Mouse (Mus musculus): Measurements from ENCODE around the gene Aak1.
A peak's percentile ranks its signal among the peaks of the same experiment; 100 is the strongest.

The Aak1 gene

GRCm38 (mm10) chr6:86897520-86897919 is 48.2 kb downstream of the Aak1 start:
- DNase-seq (ENCODE audit: low read depth, low spot score): no peak

- DNase-seq (ENCODE audit: low read depth, low spot score): peak; percentile 56
Observed at GRCm38 (mm10) chr6:86899053-86899452, 49.7 kb downstream of the Aak1 start.

GRCm38 (mm10) chr6:86899965-86900364 is 50.6 kb downstream of the Aak1 start:
- DNase-seq (ENCODE audit: low read depth, low spot score): no peak

- no peak for DNase-seq (ENCODE audit: low read depth, low spot score)
Observed at GRCm38 (mm10) chr6:86900546-86900945, 51.2 kb downstream of the Aak1 start.

GRCm38 (mm10) chr6:86905500-86905899 is 56.2 kb downstream of the Aak1 start:
- DNase-seq (ENCODE audit: low read depth, low spot score): no peak

- DNase-seq (ENCODE audit: low read depth, low spot score): no peak
Observed at GRCm38 (mm10) chr6:86907191-86907590, 57.9 kb downstream of the Aak1 start.

- DNase-seq (ENCODE audit: low read depth, low spot score): no peak
Observed at GRCm38 (mm10) chr6:86908561-86909150, 59.3 kb downstream of the Aak1 start.

GRCm38 (mm10) chr6:86909881-86910280 is 60.6 kb downstream of the Aak1 start:
- no peak for DNase-seq (ENCODE audit: low read depth, low spot score)

GRCm38 (mm10) chr6:86916157-86916820 is 67.0 kb downstream of the Aak1 start:
- DNase-seq (ENCODE audit: low read depth, low spot score): no peak

- peak; percentile 64 for DNase-seq (ENCODE audit: low read depth, low spot score)
Observed at GRCm38 (mm10) chr6:86917231-86917630, 67.9 kb downstream of the Aak1 start.

GRCm38 (mm10) chr6:86918058-86918835 is 68.9 kb downstream of the Aak1 start:
- DNase-seq (ENCODE audit: low read depth, low spot score): no peak

- peak; percentile 43 for DNase-seq (ENCODE audit: low read depth, low spot score)
Observed at GRCm38 (mm10) chr6:86921880-86922279, 72.6 kb downstream of the Aak1 start.

GRCm38 (mm10) chr6:86924746-86925145 is 75.4 kb downstream of the Aak1 start:
- DNase-seq (ENCODE audit: low read depth, low spot score): no peak

GRCm38 (mm10) chr6:86934541-86934940 is 85.2 kb downstream of the Aak1 start:
- no peak for DNase-seq (ENCODE audit: low read depth, low spot score)

GRCm38 (mm10) chr6:86939797-86940196 is 90.5 kb downstream of the Aak1 start:
- DNase-seq (ENCODE audit: low read depth, low spot score): no peak

- DNase-seq (ENCODE audit: low read depth, low spot score): no peak
Observed at GRCm38 (mm10) chr6:86940966-86941365, 91.6 kb downstream of the Aak1 start.

GRCm38 (mm10) chr6:86947100-86947499 is 97.8 kb downstream of the Aak1 start:
- peak; percentile 50 for DNase-seq (ENCODE audit: low read depth, low spot score)

GRCm38 (mm10) chr6:86948746-86949145 is 99.4 kb downstream of the Aak1 start:
- DNase-seq (ENCODE audit: low read depth, low spot score): no peak

GRCm38 (mm10) chr6:86950141-86950540 is 100.8 kb downstream of the Aak1 start:
- DNase-seq (ENCODE audit: low read depth, low spot score): no peak

- DNase-seq (ENCODE audit: low read depth, low spot score): no peak
Observed at GRCm38 (mm10) chr6:86950733-86951255, 101.5 kb downstream of the Aak1 start.

- DNase-seq (ENCODE audit: low read depth, low spot score): peak; percentile 90
Observed at GRCm38 (mm10) chr6:86955741-86956140, 106.4 kb downstream of the Aak1 start.

GRCm38 (mm10) chr6:86956206-86956605 is 106.9 kb downstream of the Aak1 start:
- DNase-seq (ENCODE audit: low read depth, low spot score): no peak
